Mouse (Mus musculus) ovary, postnatal 36 days (tissue): ENCODE measurements around the gene Clptm1.
A peak's percentile ranks its signal among the peaks of the same experiment; 100 is the strongest.
"Not testable (repeated sequence)": the region's sequence is repeated elsewhere in the genome, so short reads cannot be mapped to it uniquely, and the experiment has no call there.

Source experiments
- DNase-seq: peaks from one replicate; pipeline ENCODE4 v3.0.0; 2022; ENCODE audit warnings: low spot score, mixed read lengths

Clptm1 gene

GRCm38 (mm10) chr7:19609641-19610332, 55.0 kb downstream of the Clptm1 start:
- DNase-seq: no peak

- DNase-seq: no peak
Measured at GRCm38 (mm10) chr7:19607291-19607690, 57.5 kb downstream of the Clptm1 start.

DNA sequence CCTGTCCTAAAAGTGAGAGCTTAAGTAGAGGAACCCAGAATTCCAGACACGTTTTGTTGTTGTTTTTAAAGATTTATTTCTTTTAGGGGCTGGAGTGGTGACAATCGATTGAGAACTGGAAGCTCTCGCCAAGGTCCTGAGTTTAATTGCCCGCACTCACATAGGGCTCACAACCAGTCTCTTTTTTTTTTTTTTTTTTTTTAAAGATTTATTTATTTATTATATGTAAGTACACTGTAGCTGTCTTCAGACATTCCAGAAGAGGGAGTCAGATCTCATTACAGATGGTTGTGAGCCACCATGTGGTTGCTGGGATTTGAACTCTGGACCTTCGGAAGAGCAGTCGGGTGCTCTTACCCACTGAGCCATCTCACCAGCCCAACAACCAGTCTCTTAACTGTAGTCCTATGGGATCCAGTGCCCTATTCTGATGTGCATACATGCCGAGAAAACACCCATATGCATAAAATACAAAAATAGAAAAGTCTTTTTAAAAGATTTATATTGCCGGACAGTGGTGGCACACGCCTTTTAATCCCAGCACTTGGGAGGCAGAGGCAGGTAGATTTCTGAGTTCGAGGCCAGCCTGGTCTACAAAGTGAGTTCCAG, 60.1 kb downstream of the Clptm1 start:
- not testable (repeated sequence) for DNase-seq

DNA sequence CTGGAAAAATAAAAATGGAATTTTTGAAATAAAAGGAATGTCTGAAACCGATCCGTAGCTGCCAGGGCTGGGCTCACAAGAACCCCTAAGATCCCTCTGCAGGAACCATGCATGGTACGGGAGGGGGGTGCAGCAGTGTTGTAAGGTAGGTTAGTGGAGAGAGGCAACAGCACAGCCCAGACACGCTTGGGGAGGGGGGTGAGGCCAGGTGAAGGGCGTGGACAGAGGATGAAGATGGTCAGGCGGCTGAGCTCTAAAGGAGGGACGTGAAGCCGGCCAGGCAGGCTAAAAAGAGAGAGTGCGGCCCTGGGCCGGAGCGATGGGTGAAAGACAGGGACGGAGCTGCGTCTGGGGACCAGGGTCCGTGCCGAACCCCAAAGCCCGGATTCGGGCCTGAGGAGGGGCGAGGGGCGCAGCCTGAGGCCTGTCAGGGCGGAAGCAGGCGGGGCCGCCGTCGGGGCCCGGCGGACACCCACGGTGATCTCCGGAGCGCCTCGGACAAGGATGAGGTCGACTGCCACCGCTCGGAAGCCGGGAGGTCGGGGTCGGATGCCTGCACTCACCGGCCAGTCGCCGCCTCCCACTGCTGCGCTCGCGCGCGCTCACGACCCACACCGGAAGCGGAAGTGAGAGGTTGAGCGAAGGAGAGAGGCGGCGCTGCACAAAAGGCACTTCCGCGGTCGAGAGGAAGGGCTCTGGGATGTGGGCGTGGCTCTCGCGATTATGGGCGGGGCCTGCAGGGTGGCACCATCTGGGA, 60.8 kb downstream of the Clptm1 start, which contains the start of gene Clasrp:
Gene Clasrp (minus strand): TSS at position 638 of the 757 bp plus-strand sequence.
- DNase-seq: peak; percentile 95

DNA sequence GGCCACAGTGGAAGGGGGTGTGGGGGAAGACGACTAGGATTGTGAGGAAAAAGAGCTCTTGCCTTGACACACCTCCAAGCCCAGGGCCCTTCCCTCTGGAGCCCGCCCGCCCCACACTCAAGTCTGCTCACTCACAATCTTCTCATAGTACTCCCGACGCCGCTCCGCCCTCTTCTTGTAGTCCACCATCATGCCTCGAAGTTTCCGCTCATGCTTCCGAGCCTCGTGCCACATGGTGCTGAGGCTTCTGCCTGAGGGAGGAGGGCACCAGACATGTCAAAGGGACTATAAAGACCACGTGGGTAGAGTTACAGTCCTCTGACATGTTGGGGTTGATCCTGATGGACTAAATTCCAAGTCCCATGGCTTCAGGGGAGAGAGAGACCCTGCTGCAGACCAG, 61.8 kb downstream of the Clptm1 start:
- DNase-seq: no peak

GRCm38 (mm10) chr7:19600562-19600961, 64.3 kb downstream of the Clptm1 start:
- DNase-seq: no peak

DNA sequence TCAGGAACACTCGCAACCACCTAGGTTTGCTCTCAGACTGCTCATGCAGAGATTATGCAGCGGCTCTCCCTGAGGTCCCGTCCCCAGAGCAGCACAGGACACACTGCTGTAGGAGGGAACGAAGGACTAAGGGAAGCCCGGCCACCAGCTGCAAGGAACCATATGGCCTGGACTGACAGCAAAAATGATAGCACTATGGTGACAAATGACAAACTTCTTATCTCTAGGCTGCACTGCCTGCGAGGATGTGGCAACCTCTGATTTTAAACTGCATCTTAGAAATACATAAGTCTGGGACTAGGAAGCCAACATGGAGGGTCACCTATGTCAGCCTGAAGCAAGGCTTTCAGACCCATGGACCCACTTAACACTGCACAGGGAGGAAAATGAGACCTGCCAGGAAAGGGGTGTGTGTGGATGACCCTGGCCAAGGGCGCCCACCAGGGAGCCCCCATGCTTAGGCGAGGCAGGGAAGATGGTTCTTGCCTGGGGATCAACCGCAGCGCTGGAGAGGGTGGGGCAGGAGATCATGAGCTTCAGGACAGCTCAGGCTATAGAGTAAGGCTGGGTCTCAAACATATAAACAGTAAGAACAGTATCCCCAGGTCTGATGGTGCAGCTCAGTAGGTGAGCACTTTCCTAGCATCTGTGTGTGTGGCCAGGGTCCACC, 71.6 kb downstream of the Clptm1 start:
- DNase-seq: no peak

- no peak for DNase-seq
Measured at GRCm38 (mm10) chr7:19589917-19590316, 74.9 kb downstream of the Clptm1 start.

GRCm38 (mm10) chr7:19589207-19589606, 75.6 kb downstream of the Clptm1 start:
- peak; percentile 48 for DNase-seq

GRCm38 (mm10) chr7:19586269-19586668, 78.6 kb downstream of the Clptm1 start:
- no peak for DNase-seq
